ENCODE assay signal across 8 mouse cellular contexts in genomic region chr8:25388811-25389210, GRCm38 (mm10).
DNase-seq lines count a peak whose midpoint lies in the region; ATAC-seq lines count a peak whose summit lies in the region.
"Had no signal": no experiment of that assay in that cellular context is flagged by ENCODE, and none has a peak within 500 bp of the region (broad histone marks: within the 10 kb centered on the region; RNA-seq: fewer than 3 reads in every experiment).

No protein-coding gene starts in this region.

- peaks cover 32% of the 10 kb centered on the region for H3K4me1 ChIP-seq in forebrain, embryonic 14.5 days (ENCODE audit: control insufficient read depth, insufficient read depth, low read length)

- peak overlapping the region; percentile 35; the same call in 1 of the 2 replicates for H3K9ac ChIP-seq in forebrain, embryonic 14.5 days (ENCODE audit: low read length)
- H3K9ac ChIP-seq: limb, embryonic 13.5 days had no signal

- H3K27ac ChIP-seq in forebrain, embryonic 14.5 days (ENCODE audit: low read depth, low read length) = peak overlapping the region; percentile 71; the same call in 1 of the 2 replicates
- H3K27ac ChIP-seq: limb, embryonic 13.5 days had no signal

- 53% methylated on average over 9 of the region's 9 CpGs for WGBS in forebrain, embryonic 14.5 days

- no peaks in the 10 kb centered on the region for H3K27me3 ChIP-seq in forebrain, embryonic 14.5 days (replicated peaks; ENCODE audit: control insufficient read depth, insufficient read depth, low read length)
- H3K27me3 ChIP-seq: limb, embryonic 13.5 days had no signal

- no peak overlapping the region for H3K4me3 ChIP-seq in forebrain, embryonic 14.5 days (ENCODE audit: low read depth, low read length)
- H3K4me3 ChIP-seq: limb, embryonic 13.5 days had no signal

- ATAC-seq in forebrain, embryonic 14.5 days = 0 out of 2 replicates have a peak, but pooled peaks have one; percentile 2

- H3K36me3 ChIP-seq in forebrain, embryonic 14.5 days (ENCODE audit: control insufficient read depth, insufficient read depth, low read length) = no peaks in the 10 kb centered on the region
- H3K36me3 ChIP-seq: limb, embryonic 13.5 days had no signal

- H3K4me2 ChIP-seq in forebrain, embryonic 14.5 days (ENCODE audit: low read length) = 0 out of 2 replicates have a peak overlapping the region, but pooled peaks have one; percentile 28
- H3K4me2 ChIP-seq: limb, embryonic 13.5 days had no signal

- peak; percentile 39 for DNase-seq in ovary, adult 18-20 months (ENCODE audit: low spot score)
- no peak for DNase-seq in ovary, postnatal 10 days (ENCODE audit: low spot score)
- DNase-seq in forebrain, embryonic 14.5 days (ENCODE audit: low spot score) = no peak
- DNase-seq in left cerebral cortex, adult 18-20 months (ENCODE audit: low spot score in 2 of 2) = peak; percentile 20 to 41
- peak; percentile 62 for DNase-seq in telencephalon, adult 2 months (ENCODE audit: low read depth, low spot score)
- no peak for DNase-seq in spleen, adult 18-20 months
- no peak for DNase-seq in urinary bladder, postnatal 14 days (ENCODE audit: low spot score)

- no peaks in the 10 kb centered on the region for H3K9me3 ChIP-seq in forebrain, embryonic 14.5 days (replicated peaks; ENCODE audit: control insufficient read depth, low read length)
- H3K9me3 ChIP-seq: limb, embryonic 13.5 days had no signal

Comparison
In these comparisons a context has a peak if more than half of its experiments do, and no peak if none do; other contexts are left out.
1. DNase-seq: peak in ovary, adult 18-20 months (single experiment), left cerebral cortex, adult 18-20 months (2 of 2) and telencephalon, adult 2 months (single experiment); none in ovary, postnatal 10 days (single experiment), forebrain, embryonic 14.5 days (single experiment), spleen, adult 18-20 months (0 of 2) and urinary bladder, postnatal 14 days (single experiment).